11 mouse cellular contexts compared by ENCODE assay signal in genomic region chr8:117371189-117371588, GRCm38 (mm10).
DNase-seq lines count a peak whose midpoint lies in the region; ATAC-seq and TF ChIP-seq lines count a peak whose summit lies in the region.
"Had no signal": no experiment of that assay in that cellular context is flagged by ENCODE, and none has a peak within 500 bp of the region (broad histone marks: within the 10 kb centered on the region; RNA-seq: fewer than 3 reads in every experiment).

No protein-coding gene starts in this region.

- DNase-seq in heart, embryonic 10.5 days (ENCODE audit: low spot score): no peak
- no peak for DNase-seq in heart, postnatal 4 days
- DNase-seq in midbrain, embryonic 10.5 days (ENCODE audit: low spot score): no peak
- DNase-seq in midbrain, postnatal 0 days (ENCODE audit: low spot score): no peak
- DNase-seq in stomach, postnatal 0 days (ENCODE audit: low spot score): no peak
- DNase-seq in adrenal gland, postnatal 10 days: no peak
- no peak for DNase-seq in cerebellum, adult 11 months

- WGBS in heart, embryonic 10.5 days: 72% methylated on average over 7 of the region's 7 CpGs
- 78% methylated on average over 7 of the region's 7 CpGs for WGBS in midbrain, embryonic 10.5 days
- WGBS in midbrain, postnatal 0 days: 74% methylated on average over 7 of the region's 7 CpGs
- 57% methylated on average over 7 of the region's 7 CpGs for WGBS in liver, embryonic 15.5 days (ENCODE audit: insufficient replicate concordance)
- WGBS in stomach, postnatal 0 days: 78% methylated on average over 7 of the region's 7 CpGs

- no peaks in the 10 kb centered on the region for H3K36me3 ChIP-seq in heart, embryonic 10.5 days
- no peaks in the 10 kb centered on the region for H3K36me3 ChIP-seq in midbrain, embryonic 10.5 days
- no peaks in the 10 kb centered on the region for H3K36me3 ChIP-seq in midbrain, postnatal 0 days (ENCODE audit: insufficient read depth, low read length)
- no peaks in the 10 kb centered on the region for H3K36me3 ChIP-seq in liver, embryonic 15.5 days (replicated peaks)
- no peaks in the 10 kb centered on the region for H3K36me3 ChIP-seq in stomach, postnatal 0 days (ENCODE audit: control insufficient read depth, insufficient read depth, low read length)

- no peak overlapping the region for H3K4me3 ChIP-seq in heart, embryonic 10.5 days
- H3K4me3 ChIP-seq in midbrain, embryonic 10.5 days: no peak overlapping the region
- H3K4me3 ChIP-seq in midbrain, postnatal 0 days (ENCODE audit: low read depth, low read length): no peak overlapping the region
- no peak overlapping the region for H3K4me3 ChIP-seq in liver, embryonic 15.5 days (replicated peaks)
- H3K4me3 ChIP-seq in stomach, postnatal 0 days (ENCODE audit: low read depth, low read length): no peak overlapping the region
- H3K4me3 ChIP-seq: left cerebral cortex, adult 2 months had no signal

- peaks cover 59% of the 10 kb centered on the region for H3K4me1 ChIP-seq in heart, embryonic 10.5 days
- H3K4me1 ChIP-seq in midbrain, embryonic 10.5 days: peaks cover 40% of the 10 kb centered on the region
- H3K4me1 ChIP-seq in midbrain, postnatal 0 days (ENCODE audit: insufficient read depth, low read length): peaks cover 13% of the 10 kb centered on the region
- H3K4me1 ChIP-seq in liver, embryonic 15.5 days (replicated peaks): peaks cover 77% of the 10 kb centered on the region
- H3K4me1 ChIP-seq in stomach, postnatal 0 days (replicated peaks; ENCODE audit: control insufficient read depth, insufficient read depth): no peaks in the 10 kb centered on the region; the same call in 1 of the 2 replicates

- H3K9me3 ChIP-seq in heart, embryonic 10.5 days: no peaks in the 10 kb centered on the region
- H3K9me3 ChIP-seq in midbrain, embryonic 10.5 days (replicated peaks): no peaks in the 10 kb centered on the region
- H3K9me3 ChIP-seq in midbrain, postnatal 0 days (ENCODE audit: low read length): no peaks in the 10 kb centered on the region
- no peaks in the 10 kb centered on the region for H3K9me3 ChIP-seq in liver, embryonic 15.5 days (replicated peaks)
- no peaks in the 10 kb centered on the region for H3K9me3 ChIP-seq in stomach, postnatal 0 days (ENCODE audit: control insufficient read depth, low read length)

- H3K27me3 ChIP-seq in heart, embryonic 10.5 days (ENCODE audit: insufficient read depth, poor library complexity, severe bottlenecking): no peaks in the 10 kb centered on the region
- no peaks in the 10 kb centered on the region for H3K27me3 ChIP-seq in midbrain, embryonic 10.5 days (ENCODE audit: low read depth, poor library complexity, severe bottlenecking)
- H3K27me3 ChIP-seq in midbrain, postnatal 0 days (ENCODE audit: insufficient read depth, low read length): no peaks in the 10 kb centered on the region
- H3K27me3 ChIP-seq in liver, embryonic 15.5 days: no peaks in the 10 kb centered on the region
- H3K27me3 ChIP-seq in stomach, postnatal 0 days (ENCODE audit: control insufficient read depth, insufficient read depth, low read length): no peaks in the 10 kb centered on the region

- no peak for TF ChIP-seq EP300 in stomach, postnatal 0 days (optimal IDR thresholded peaks at IDR 0.05)

- TF ChIP-seq CTCF in midbrain, postnatal 0 days (IDR thresholded peaks at IDR 0.05): no peak
- no peak for TF ChIP-seq CTCF in stomach, postnatal 0 days (IDR thresholded peaks at IDR 0.05; ENCODE audit: low read depth)

- no peak overlapping the region for H3K9ac ChIP-seq in midbrain, postnatal 0 days (replicated peaks; ENCODE audit: low read length, poor library complexity, severe bottlenecking)
- H3K9ac ChIP-seq in liver, embryonic 15.5 days: no peak overlapping the region
- no peak overlapping the region for H3K9ac ChIP-seq in stomach, postnatal 0 days (ENCODE audit: low read length)

- peak overlapping the region; percentile 22; the same call in 1 of the 2 replicates for H3K27ac ChIP-seq in heart, embryonic 10.5 days
- H3K27ac ChIP-seq in midbrain, embryonic 10.5 days (replicated peaks): peak overlapping the region; percentile 47; the same call in 1 of the 2 replicates
- H3K27ac ChIP-seq in midbrain, postnatal 0 days (ENCODE audit: low read depth, low read length): no peak overlapping the region
- no peak overlapping the region for H3K27ac ChIP-seq in liver, embryonic 15.5 days (replicated peaks)
- H3K27ac ChIP-seq in stomach, postnatal 0 days (replicated peaks): no peak overlapping the region
- H3K27ac ChIP-seq: macrophage had no signal

- H3K4me2 ChIP-seq in midbrain, postnatal 0 days (ENCODE audit: low read depth, low read length, poor library complexity, severe bottlenecking): no peak overlapping the region
- H3K4me2 ChIP-seq in liver, embryonic 15.5 days: no peak overlapping the region
- H3K4me2 ChIP-seq in stomach, postnatal 0 days (replicated peaks; ENCODE audit: low read depth): no peak overlapping the region

- no peak for ATAC-seq in midbrain, postnatal 0 days (ENCODE audit: low FRiP score)
- 0 out of 2 replicates have a peak, but pooled peaks have one; percentile 16 for ATAC-seq in liver, embryonic 15.5 days (ENCODE audit: insufficient read depth)
- ATAC-seq in stomach, postnatal 0 days (ENCODE audit: low FRiP score, low TSS enrichment): 0 out of 2 replicates have a peak, but pooled peaks have one; percentile 10
- ATAC-seq: inflammation-experienced regulatory T-cells, adult 6 months had no signal

Comparison
In these comparisons a context has a peak if more than half of its experiments do, and no peak if none do; other contexts are left out.
1. H3K27ac ChIP-seq: peak in heart, embryonic 10.5 days (single experiment) and midbrain, embryonic 10.5 days (single experiment); none in midbrain, postnatal 0 days (single experiment), liver, embryonic 15.5 days (single experiment) and stomach, postnatal 0 days (single experiment).